ENCODE assay signal across 19 mouse cellular contexts in genomic region chr8:47892419-47892818, GRCm38 (mm10).
DNase-seq lines count a peak whose midpoint lies in the region; ATAC-seq lines count a peak whose summit lies in the region.
"Had no signal": no experiment of that assay in that cellular context is flagged by ENCODE, and none has a peak within 500 bp of the region (broad histone marks: within the 10 kb centered on the region; RNA-seq: fewer than 3 reads in every experiment).

No protein-coding gene starts in this region.

- DNase-seq in heart, adult 11 months: peak; percentile 6
- DNase-seq in heart, postnatal 14 days: no peak
- DNase-seq in 416B (ENCODE audit: low read depth): peak; percentile 63
- DNase-seq in gonadal fat pad, adult 2 months (ENCODE audit: low read depth): peak; percentile 19
- no peak for DNase-seq in adrenal gland, postnatal 4 days (ENCODE audit: low spot score in 2 of 2)
- no peak for DNase-seq in left cerebral cortex, postnatal 14 days (ENCODE audit: low spot score in 2 of 2)
- DNase-seq: adrenal gland, adult 8-10 months; adrenal gland, postnatal 14 days; adrenal gland, postnatal 36 days; cerebellum, adult 11 months; cerebellum, adult 18-20 months; cerebellum, adult 8-10 months; cerebellum, adult 9-11 months; cerebellum, postnatal 14 days; cerebellum, postnatal 36 days had no signal

- intact Hi-C loops in heart, postnatal 14 days (cut with DNase I): loop anchor here (5.0 kb wide), 1 partner anchor 40 kb away; no protein-coding TSS in a partner anchor
- intact Hi-C loops in left cerebral cortex, postnatal 14 days (cut with DNase I): loop anchor here (5.0 kb wide), 1 partner anchor 40 kb away; no protein-coding TSS in a partner anchor

- ATAC-seq in megakaryocyte progenitor cell, adult 5-6 weeks (replicated peaks; ENCODE audit: poor library complexity): peak; percentile 63
- ATAC-seq: activated CD4-positive, CD25-positive, alpha-beta regulatory T cell, adult 4 months; forebrain, embryonic 14.5 days; forebrain, embryonic 16.5 days had no signal

Comparison
In these comparisons a context has a peak if more than half of its experiments do, and no peak if none do; other contexts are left out.
1. DNase-seq: peak in heart, adult 11 months (single experiment), 416B (single experiment) and gonadal fat pad, adult 2 months (single experiment); none in heart, postnatal 14 days (0 of 2), adrenal gland, postnatal 4 days (0 of 2) and left cerebral cortex, postnatal 14 days (0 of 2).